Mouse (Mus musculus): ENCODE results near the gene Upk1a. TPM values are rescaled to one million over a fixed set of nuclear protein-coding genes. Genes with fewer than 3 reads are reported as not detected.

The Upk1a gene
- polyA plus RNA-seq, 1 experiment, result 0.59 TPM

DNA sequence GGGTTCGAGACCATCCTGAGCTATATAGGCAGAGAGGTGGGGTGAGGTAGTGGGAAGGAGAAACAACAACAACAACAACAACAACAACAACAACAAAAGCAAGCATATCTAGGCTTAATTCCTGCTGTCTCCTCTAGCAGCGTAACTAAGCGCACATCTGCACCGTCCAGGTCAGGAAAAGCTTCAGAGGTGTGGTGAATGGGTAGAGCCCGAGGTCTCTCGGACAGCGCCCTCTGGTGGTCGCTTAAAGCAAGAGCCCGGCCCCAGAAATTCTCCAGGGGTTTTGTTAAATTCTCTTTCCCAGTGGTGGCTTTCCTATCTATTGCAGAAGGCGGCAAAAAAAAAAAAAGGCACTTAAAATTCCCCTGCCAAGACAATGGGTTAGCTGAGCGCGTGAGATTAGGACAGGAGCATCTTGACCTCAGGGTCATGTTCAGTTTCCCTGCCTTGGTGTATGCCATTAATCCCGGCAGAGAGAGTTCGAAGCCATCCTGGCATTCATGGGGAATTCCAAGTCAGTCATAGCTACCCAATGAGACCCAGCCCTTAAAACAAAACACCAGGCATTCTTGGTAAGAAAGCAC, 974 bp upstream of the Upk1a start:
- no peaks in the 10 kb centered on the region for H3K79me2 ChIP-seq (ENCODE audit: control insufficient read depth, insufficient read depth)
- no peak overlapping the region for H3K4me2 ChIP-seq (ENCODE audit: low read depth)
- no peaks in the 10 kb centered on the region for H3K27me3 ChIP-seq (ENCODE audit: control insufficient read depth, insufficient read depth, insufficient read length)
- TF ChIP-seq E2F4 (IDR thresholded peaks at IDR 0.05; ENCODE audit: insufficient read depth) (no peak), CEBPB (IDR thresholded peaks at IDR 0.05; ENCODE audit: insufficient read depth, poor library complexity, severe bottlenecking) (no peak), SRF (IDR thresholded peaks at IDR 0.05; ENCODE audit: control insufficient read depth, insufficient read length, low read depth) (no peak), REST (IDR thresholded peaks at IDR 0.05; ENCODE audit: insufficient read depth, insufficient read length) (no peak), POLR2AphosphoS2 (IDR thresholded peaks at IDR 0.05; ENCODE audit: insufficient read length, low read depth) (no peak), TCF12 (IDR thresholded peaks at IDR 0.05; ENCODE audit: insufficient read depth, poor library complexity, severe bottlenecking) (no peak), USF1 (IDR thresholded peaks at IDR 0.05; ENCODE audit: low read depth) (no peak), MAX (IDR thresholded peaks at IDR 0.05; ENCODE audit: low read depth) (no peak), MYOG (IDR thresholded peaks at IDR 0.05; ENCODE audit: control insufficient read depth in 1 of 3, insufficient read depth in 1 of 3, insufficient read length in 2 of 3, low read depth in 2 of 3) (no peak)
- no peak overlapping the region for H3K4me3 ChIP-seq
- H3ac ChIP-seq (ENCODE audit: control insufficient read depth, insufficient read length), result no peak overlapping the region
- peaks cover 21% of the 10 kb centered on the region for H3K36me3 ChIP-seq (ENCODE audit: control insufficient read depth, insufficient read depth)

DNA sequence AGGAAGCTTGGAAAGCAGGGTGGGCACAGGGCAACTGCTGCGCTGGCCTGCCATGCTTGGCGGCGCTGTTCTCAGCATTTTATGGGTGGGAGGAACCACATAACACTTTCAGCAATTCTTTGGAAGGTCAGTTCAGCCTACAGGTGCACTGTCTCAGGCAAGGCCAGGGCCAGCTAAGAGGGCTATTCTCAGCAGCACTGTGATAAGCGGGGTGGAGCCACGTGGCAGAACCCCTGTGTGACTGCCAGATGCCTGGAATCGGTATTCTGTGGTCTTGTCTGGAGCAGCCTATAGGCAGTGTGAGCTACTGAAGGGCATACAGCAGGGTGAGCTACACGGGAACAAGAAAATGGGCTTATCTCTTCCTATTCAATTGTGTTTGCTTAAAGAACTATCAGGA, 2.6 kb downstream of the Upk1a start:
- Histone ChIP-seq H3K27me3 (ENCODE audit: control insufficient read depth, insufficient read depth, insufficient read length) (no peaks in the 10 kb centered on the region), H3K79me2 (ENCODE audit: control insufficient read depth, insufficient read depth) (no peaks in the 10 kb centered on the region), H3K36me3 (ENCODE audit: control insufficient read depth, insufficient read depth) (no peaks in the 10 kb centered on the region), H3ac (ENCODE audit: control insufficient read depth, insufficient read length) (no peak overlapping the region), H3K4me3 (no peak overlapping the region), H3K4me2 (ENCODE audit: low read depth) (no peak overlapping the region)
- TF ChIP-seq MYOD1 (IDR thresholded peaks at IDR 0.05; ENCODE audit: control insufficient read depth in 1 of 3, insufficient read length in 2 of 3, low read depth in 2 of 3) (no peak), MYOG (IDR thresholded peaks at IDR 0.05; ENCODE audit: control insufficient read depth in 1 of 3, insufficient read depth in 1 of 3, insufficient read length in 2 of 3, low read depth in 2 of 3) (no peak), POLR2AphosphoS2 (IDR thresholded peaks at IDR 0.05; ENCODE audit: insufficient read length, low read depth) (no peak), TCF12 (IDR thresholded peaks at IDR 0.05; ENCODE audit: insufficient read depth, poor library complexity, severe bottlenecking) (no peak), E2F4 (IDR thresholded peaks at IDR 0.05; ENCODE audit: insufficient read depth) (no peak), TCF3 (IDR thresholded peaks at IDR 0.05; ENCODE audit: insufficient read length, low read depth) (no peak)

DNA sequence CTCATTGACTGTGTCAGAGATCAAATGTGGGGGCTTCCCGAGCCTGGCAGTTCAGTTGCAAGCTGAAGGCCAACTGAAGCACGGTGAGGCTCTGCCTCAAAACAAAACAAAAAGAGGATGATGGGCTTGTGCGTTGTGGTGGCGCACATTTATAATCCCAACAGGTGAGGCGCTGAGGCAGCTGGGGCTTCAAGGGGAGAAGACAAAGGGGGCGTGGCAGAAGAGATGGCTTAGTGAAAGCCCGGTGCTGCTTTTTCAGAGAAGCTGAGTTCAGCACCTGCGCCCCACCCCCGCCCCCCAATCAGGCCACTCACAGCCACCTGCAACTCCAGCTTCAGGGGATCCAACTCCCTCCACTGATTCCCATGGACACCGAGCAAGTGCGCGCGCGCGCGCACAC, 4.2 kb downstream of the Upk1a start:
- no peaks in the 10 kb centered on the region for H3K36me3 ChIP-seq (ENCODE audit: control insufficient read depth, insufficient read depth)
- no peaks in the 10 kb centered on the region for H3K79me2 ChIP-seq (ENCODE audit: control insufficient read depth, insufficient read depth)
- H3ac ChIP-seq (ENCODE audit: control insufficient read depth, insufficient read length), result no peak overlapping the region
- no peak for TF ChIP-seq TCF3 (IDR thresholded peaks at IDR 0.05; ENCODE audit: insufficient read length, low read depth)
- TF ChIP-seq POLR2AphosphoS2 (IDR thresholded peaks at IDR 0.05; ENCODE audit: insufficient read length, low read depth), result no peak
- TF ChIP-seq MYOG (IDR thresholded peaks at IDR 0.05; ENCODE audit: control insufficient read depth in 1 of 3, insufficient read depth in 1 of 3, insufficient read length in 2 of 3, low read depth in 2 of 3), result no peak
- TF ChIP-seq CEBPB (IDR thresholded peaks at IDR 0.05; ENCODE audit: insufficient read depth, poor library complexity, severe bottlenecking), result no peak
- TF ChIP-seq MYOD1 (IDR thresholded peaks at IDR 0.05; ENCODE audit: control insufficient read depth in 1 of 3, insufficient read length in 2 of 3, low read depth in 2 of 3), result no peak
- TF ChIP-seq USF1 (IDR thresholded peaks at IDR 0.05; ENCODE audit: low read depth), result no peak
- TF ChIP-seq TCF12 (IDR thresholded peaks at IDR 0.05; ENCODE audit: insufficient read depth, poor library complexity, severe bottlenecking), result no peak
- H3K4me3 ChIP-seq, result no peak overlapping the region
- no peak overlapping the region for H3K4me2 ChIP-seq (ENCODE audit: low read depth)
- H3K27me3 ChIP-seq (ENCODE audit: control insufficient read depth, insufficient read depth, insufficient read length), result no peaks in the 10 kb centered on the region

DNA sequence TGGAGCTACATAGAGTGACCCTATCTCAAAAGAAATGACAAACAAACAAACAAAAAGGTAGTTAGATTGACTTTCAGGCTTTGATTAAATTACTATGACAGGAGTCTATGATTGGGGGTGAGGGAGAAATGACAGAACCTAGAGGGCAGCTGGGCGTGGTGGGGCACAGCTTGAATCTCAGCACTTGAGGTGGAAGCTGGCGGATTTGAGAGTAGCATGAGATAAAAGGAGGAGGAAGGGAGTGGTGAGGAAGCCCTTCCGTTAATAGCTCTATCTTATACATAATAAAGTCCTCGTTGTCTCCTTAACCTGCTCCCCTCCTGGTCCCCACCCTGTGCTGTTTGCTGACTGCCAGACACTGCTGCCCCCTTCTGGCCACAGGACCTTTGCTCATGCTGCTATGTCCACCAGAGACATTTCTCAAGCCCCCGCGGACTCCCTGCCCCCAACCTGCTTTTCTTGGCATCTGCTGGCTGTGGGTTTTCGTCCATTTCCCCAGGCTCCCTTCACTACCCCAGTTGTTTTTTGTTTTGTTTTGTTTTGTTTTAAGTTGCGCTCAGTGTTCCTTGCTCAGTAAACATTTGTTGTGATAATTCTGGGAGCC, 4.8 kb downstream of the Upk1a start:
- no peak overlapping the region for H3K4me3 ChIP-seq
- H3K79me2 ChIP-seq (ENCODE audit: control insufficient read depth, insufficient read depth), result no peaks in the 10 kb centered on the region
- no peak overlapping the region for H3K4me2 ChIP-seq (ENCODE audit: low read depth)
- H3ac ChIP-seq (ENCODE audit: control insufficient read depth, insufficient read length), result no peak overlapping the region
- no peaks in the 10 kb centered on the region for H3K27me3 ChIP-seq (ENCODE audit: control insufficient read depth, insufficient read depth, insufficient read length)
- no peaks in the 10 kb centered on the region for H3K36me3 ChIP-seq (ENCODE audit: control insufficient read depth, insufficient read depth)
- TF ChIP-seq TCF3 (IDR thresholded peaks at IDR 0.05; ENCODE audit: insufficient read length, low read depth) (no peak), REST (IDR thresholded peaks at IDR 0.05; ENCODE audit: insufficient read depth, insufficient read length) (no peak), MYOG (IDR thresholded peaks at IDR 0.05; ENCODE audit: control insufficient read depth in 1 of 3, insufficient read depth in 1 of 3, insufficient read length in 2 of 3, low read depth in 2 of 3) (no peak), MAX (IDR thresholded peaks at IDR 0.05; ENCODE audit: low read depth) (no peak), TCF12 (IDR thresholded peaks at IDR 0.05; ENCODE audit: insufficient read depth, poor library complexity, severe bottlenecking) (no peak), CEBPB (IDR thresholded peaks at IDR 0.05; ENCODE audit: insufficient read depth, poor library complexity, severe bottlenecking) (no peak), MYOD1 (IDR thresholded peaks at IDR 0.05; ENCODE audit: control insufficient read depth in 1 of 3, insufficient read length in 2 of 3, low read depth in 2 of 3) (no peak), E2F4 (IDR thresholded peaks at IDR 0.05; ENCODE audit: insufficient read depth) (no peak), USF1 (IDR thresholded peaks at IDR 0.05; ENCODE audit: low read depth) (no peak), POLR2A (IDR thresholded peaks at IDR 0.05; ENCODE audit: insufficient read length, low read depth) (no peak), POLR2AphosphoS2 (IDR thresholded peaks at IDR 0.05; ENCODE audit: insufficient read length, low read depth) (no peak), SRF (IDR thresholded peaks at IDR 0.05; ENCODE audit: control insufficient read depth, insufficient read length, low read depth) (no peak)

DNA sequence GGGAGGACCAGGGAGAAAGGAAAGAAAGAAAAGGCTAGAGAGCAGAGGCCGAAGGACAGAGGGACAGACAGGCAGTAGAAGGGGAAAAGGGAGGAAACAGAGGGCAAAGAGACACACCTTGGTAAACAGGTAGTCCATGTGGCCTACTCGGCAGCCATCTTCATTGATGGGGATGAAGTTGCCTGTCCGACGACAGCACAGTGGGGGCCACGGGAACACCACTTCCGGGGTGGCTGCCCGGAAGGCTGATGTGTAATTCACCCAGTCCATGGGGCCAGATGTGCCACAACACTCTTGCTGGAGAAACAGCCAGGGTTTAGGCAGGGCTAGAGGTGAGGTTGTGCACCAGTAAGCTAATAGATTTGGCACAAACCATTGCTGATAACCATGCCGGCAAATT, 7.7 kb downstream of the Upk1a start:
- Histone ChIP-seq H3ac (ENCODE audit: control insufficient read depth, insufficient read length) (no peak overlapping the region), H3K4me3 (no peak overlapping the region), H3K4me2 (ENCODE audit: low read depth) (no peak overlapping the region), H3K79me2 (ENCODE audit: control insufficient read depth, insufficient read depth) (no peaks in the 10 kb centered on the region), H3K27me3 (ENCODE audit: control insufficient read depth, insufficient read depth, insufficient read length) (peaks cover 7% of the 10 kb centered on the region), H3K36me3 (ENCODE audit: control insufficient read depth, insufficient read depth) (no peaks in the 10 kb centered on the region)
- TF ChIP-seq MYOD1 (IDR thresholded peaks at IDR 0.05; ENCODE audit: control insufficient read depth in 1 of 3, insufficient read length in 2 of 3, low read depth in 2 of 3), result no peak
- TF ChIP-seq REST (IDR thresholded peaks at IDR 0.05; ENCODE audit: insufficient read depth, insufficient read length), result no peak
- TF ChIP-seq MAX (IDR thresholded peaks at IDR 0.05; ENCODE audit: low read depth), result no peak
- no peak for TF ChIP-seq TCF12 (IDR thresholded peaks at IDR 0.05; ENCODE audit: insufficient read depth, poor library complexity, severe bottlenecking)
- TF ChIP-seq USF1 (IDR thresholded peaks at IDR 0.05; ENCODE audit: low read depth), result no peak
- TF ChIP-seq MYOG (IDR thresholded peaks at IDR 0.05; ENCODE audit: control insufficient read depth in 1 of 3, insufficient read depth in 1 of 3, insufficient read length in 2 of 3, low read depth in 2 of 3), result no peak
- TF ChIP-seq SRF (IDR thresholded peaks at IDR 0.05; ENCODE audit: control insufficient read depth, insufficient read length, low read depth), result no peak
- no peak for TF ChIP-seq TCF3 (IDR thresholded peaks at IDR 0.05; ENCODE audit: insufficient read length, low read depth)
- no peak for TF ChIP-seq CEBPB (IDR thresholded peaks at IDR 0.05; ENCODE audit: insufficient read depth, poor library complexity, severe bottlenecking)
- no peak for TF ChIP-seq POLR2AphosphoS2 (IDR thresholded peaks at IDR 0.05; ENCODE audit: insufficient read length, low read depth)
- no peak for TF ChIP-seq E2F4 (IDR thresholded peaks at IDR 0.05; ENCODE audit: insufficient read depth)
- TF ChIP-seq POLR2A (IDR thresholded peaks at IDR 0.05; ENCODE audit: insufficient read length, low read depth), result no peak

Measured in myocyte (in vitro differentiated cells).